In genomic region chr2:101998911-101999572, GRCm38 (mm10) we compare ENCODE assay signal across 13 mouse cellular contexts.
DNase-seq lines count a peak whose midpoint lies in the region; ATAC-seq lines count a peak whose summit lies in the region.
"Had no signal": no experiment of that assay in that cellular context is flagged by ENCODE, and none has a peak within 500 bp of the region (broad histone marks: within the 10 kb centered on the region; RNA-seq: fewer than 3 reads in every experiment).

No protein-coding gene starts in this region.

- no peak for ATAC-seq in forebrain, embryonic 12.5 days (ENCODE audit: low FRiP score)
- ATAC-seq in forebrain, embryonic 15.5 days (replicated peaks), result no peak
- ATAC-seq in midbrain, embryonic 13.5 days, result no peak
- no peak; the same call in 1 of the 2 replicates for ATAC-seq in midbrain, embryonic 15.5 days (replicated peaks)
- 0 out of 2 replicates have a peak, but pooled peaks have one; percentile 16 for ATAC-seq in hindbrain, embryonic 13.5 days (ENCODE audit: low FRiP score)
- ATAC-seq in limb, embryonic 11.5 days (ENCODE audit: insufficient number of reproducible peaks, low FRiP score, low TSS enrichment, low read depth), result peak; percentile 59
- no peak for ATAC-seq in heart, embryonic 11.5 days (replicated peaks; ENCODE audit: insufficient number of reproducible peaks, low FRiP score, low TSS enrichment)
- ATAC-seq: lung, postnatal 0 days had no signal

- H3K4me2 ChIP-seq in forebrain, embryonic 12.5 days, result no peak overlapping the region
- H3K4me2 ChIP-seq in forebrain, embryonic 15.5 days (replicated peaks), result no peak overlapping the region
- H3K4me2 ChIP-seq in midbrain, embryonic 13.5 days (replicated peaks), result no peak overlapping the region
- no peak overlapping the region for H3K4me2 ChIP-seq in midbrain, embryonic 15.5 days
- H3K4me2 ChIP-seq in hindbrain, embryonic 13.5 days, result peak overlapping the region; percentile 6; the same call in 1 of the 2 replicates
- no peak overlapping the region for H3K4me2 ChIP-seq in limb, embryonic 11.5 days (ENCODE audit: low read depth, severe bottlenecking)
- no peak overlapping the region for H3K4me2 ChIP-seq in heart, embryonic 11.5 days
- H3K4me2 ChIP-seq: liver, embryonic 11.5 days had no signal

- no peaks in the 10 kb centered on the region for H3K9me3 ChIP-seq in forebrain, embryonic 12.5 days
- no peaks in the 10 kb centered on the region for H3K9me3 ChIP-seq in forebrain, embryonic 15.5 days
- no peaks in the 10 kb centered on the region for H3K9me3 ChIP-seq in midbrain, embryonic 13.5 days
- H3K9me3 ChIP-seq in midbrain, embryonic 15.5 days, result no peaks in the 10 kb centered on the region
- no peaks in the 10 kb centered on the region for H3K9me3 ChIP-seq in hindbrain, embryonic 13.5 days
- no peaks in the 10 kb centered on the region for H3K9me3 ChIP-seq in limb, embryonic 11.5 days (ENCODE audit: control insufficient read depth, low read length)
- H3K9me3 ChIP-seq in heart, embryonic 11.5 days (replicated peaks; ENCODE audit: control insufficient read depth, low read length), result no peaks in the 10 kb centered on the region

- H3K27ac ChIP-seq in forebrain, embryonic 12.5 days, result peak overlapping the region; percentile 53
- no peak overlapping the region for H3K27ac ChIP-seq in forebrain, embryonic 15.5 days (replicated peaks)
- H3K27ac ChIP-seq in midbrain, embryonic 13.5 days, result peak overlapping the region; percentile 49
- no peak overlapping the region for H3K27ac ChIP-seq in midbrain, embryonic 15.5 days
- H3K27ac ChIP-seq in hindbrain, embryonic 13.5 days, result peak overlapping the region; percentile 71
- H3K27ac ChIP-seq in limb, embryonic 11.5 days (replicated peaks; ENCODE audit: low read depth, low read length), result no peak overlapping the region
- H3K27ac ChIP-seq in heart, embryonic 11.5 days (ENCODE audit: low read depth, low read length), result no peak overlapping the region

- no peaks in the 10 kb centered on the region for H3K36me3 ChIP-seq in forebrain, embryonic 12.5 days (replicated peaks)
- H3K36me3 ChIP-seq in forebrain, embryonic 15.5 days, result no peaks in the 10 kb centered on the region
- H3K36me3 ChIP-seq in midbrain, embryonic 13.5 days, result no peaks in the 10 kb centered on the region
- H3K36me3 ChIP-seq in midbrain, embryonic 15.5 days (replicated peaks), result no peaks in the 10 kb centered on the region
- H3K36me3 ChIP-seq in hindbrain, embryonic 13.5 days, result no peaks in the 10 kb centered on the region
- no peaks in the 10 kb centered on the region for H3K36me3 ChIP-seq in limb, embryonic 11.5 days (ENCODE audit: control insufficient read depth, insufficient read depth, low read length)
- H3K36me3 ChIP-seq in heart, embryonic 11.5 days (ENCODE audit: control insufficient read depth, insufficient read depth, low read length), result no peaks in the 10 kb centered on the region

- H3K4me3 ChIP-seq in forebrain, embryonic 12.5 days (replicated peaks), result no peak overlapping the region
- H3K4me3 ChIP-seq in forebrain, embryonic 15.5 days, result no peak overlapping the region
- H3K4me3 ChIP-seq in midbrain, embryonic 13.5 days (replicated peaks), result no peak overlapping the region
- H3K4me3 ChIP-seq in midbrain, embryonic 15.5 days, result no peak overlapping the region
- H3K4me3 ChIP-seq in hindbrain, embryonic 13.5 days, result no peak overlapping the region
- H3K4me3 ChIP-seq in limb, embryonic 11.5 days (ENCODE audit: low read depth, low read length), result no peak overlapping the region
- H3K4me3 ChIP-seq in heart, embryonic 11.5 days (ENCODE audit: low read depth, low read length), result no peak overlapping the region

- no peak for DNase-seq in limb, embryonic 11.5 days (ENCODE audit: low spot score)
- no peak for DNase-seq in urinary bladder, postnatal 36 days (ENCODE audit: low spot score in 2 of 2)
- DNase-seq: B cell, adult 2 months; cerebellum, adult 9-10 months; thymus, postnatal 14 days had no signal

- 78% methylated on average over 11 of the region's 11 CpGs for WGBS in forebrain, embryonic 12.5 days
- WGBS in forebrain, embryonic 15.5 days, result 65% methylated on average over 11 of the region's 11 CpGs
- 63% methylated on average over 11 of the region's 11 CpGs for WGBS in midbrain, embryonic 13.5 days
- 51% methylated on average over 11 of the region's 11 CpGs for WGBS in midbrain, embryonic 15.5 days
- WGBS in hindbrain, embryonic 13.5 days, result 37% methylated on average over 11 of the region's 11 CpGs
- 51% methylated on average over 11 of the region's 11 CpGs for WGBS in limb, embryonic 11.5 days
- WGBS in heart, embryonic 11.5 days (ENCODE audit: insufficient replicate concordance), result 68% methylated on average over 11 of the region's 11 CpGs

- no peaks in the 10 kb centered on the region for H3K27me3 ChIP-seq in forebrain, embryonic 12.5 days
- H3K27me3 ChIP-seq in forebrain, embryonic 15.5 days, result no peaks in the 10 kb centered on the region
- no peaks in the 10 kb centered on the region for H3K27me3 ChIP-seq in midbrain, embryonic 13.5 days
- no peaks in the 10 kb centered on the region for H3K27me3 ChIP-seq in midbrain, embryonic 15.5 days (replicated peaks)
- no peaks in the 10 kb centered on the region for H3K27me3 ChIP-seq in hindbrain, embryonic 13.5 days
- no peaks in the 10 kb centered on the region for H3K27me3 ChIP-seq in limb, embryonic 11.5 days (ENCODE audit: control insufficient read depth, insufficient read depth, low read length)
- no peaks in the 10 kb centered on the region for H3K27me3 ChIP-seq in heart, embryonic 11.5 days (ENCODE audit: control insufficient read depth, insufficient read depth, low read length)

- H3K9ac ChIP-seq in forebrain, embryonic 12.5 days, result no peak overlapping the region
- no peak overlapping the region for H3K9ac ChIP-seq in forebrain, embryonic 15.5 days (replicated peaks)
- H3K9ac ChIP-seq in midbrain, embryonic 13.5 days (replicated peaks), result no peak overlapping the region
- H3K9ac ChIP-seq in midbrain, embryonic 15.5 days, result no peak overlapping the region
- H3K9ac ChIP-seq in hindbrain, embryonic 13.5 days, result no peak overlapping the region
- H3K9ac ChIP-seq in limb, embryonic 11.5 days (ENCODE audit: low read length), result no peak overlapping the region
- H3K9ac ChIP-seq in heart, embryonic 11.5 days (ENCODE audit: low read depth, low read length), result no peak overlapping the region

- peaks cover 66% of the 10 kb centered on the region for H3K4me1 ChIP-seq in forebrain, embryonic 12.5 days
- peaks cover 52% of the 10 kb centered on the region for H3K4me1 ChIP-seq in forebrain, embryonic 15.5 days
- H3K4me1 ChIP-seq in midbrain, embryonic 13.5 days (replicated peaks), result peaks cover 76% of the 10 kb centered on the region
- H3K4me1 ChIP-seq in midbrain, embryonic 15.5 days, result peaks cover 66% of the 10 kb centered on the region
- peaks cover 78% of the 10 kb centered on the region for H3K4me1 ChIP-seq in hindbrain, embryonic 13.5 days (replicated peaks)
- peaks cover 18% of the 10 kb centered on the region for H3K4me1 ChIP-seq in limb, embryonic 11.5 days (ENCODE audit: control insufficient read depth, insufficient read depth, low read length)
- H3K4me1 ChIP-seq in heart, embryonic 11.5 days (ENCODE audit: control insufficient read depth, insufficient read depth, low read length), result peaks cover 36% of the 10 kb centered on the region

Comparison
In these comparisons a context has a peak if more than half of its experiments do, and no peak if none do; other contexts are left out.
1. H3K27ac ChIP-seq: peak in forebrain, embryonic 12.5 days (single experiment), midbrain, embryonic 13.5 days (single experiment) and hindbrain, embryonic 13.5 days (single experiment); none in forebrain, embryonic 15.5 days (single experiment), midbrain, embryonic 15.5 days (single experiment), limb, embryonic 11.5 days (single experiment) and heart, embryonic 11.5 days (single experiment).
2. ATAC-seq: peak in hindbrain, embryonic 13.5 days (single experiment) and limb, embryonic 11.5 days (single experiment); none in forebrain, embryonic 12.5 days (single experiment), forebrain, embryonic 15.5 days (single experiment), midbrain, embryonic 13.5 days (single experiment), midbrain, embryonic 15.5 days (single experiment) and heart, embryonic 11.5 days (single experiment).